Mouse (Mus musculus) limb, embryonic 14.5 days (tissue): Measurements from ENCODE around the gene Cgrrf1. TPM values are rescaled to one million over a fixed set of nuclear protein-coding genes. Genes with fewer than 3 reads are reported as not detected.

ENCODE experiments used
- ATAC-seq: fragments of 200-750 bp; cut with Nextera tagmentation; 2 replicates; pipeline ENCODE4 v1.8.0; 2017; ENCODE audit warnings: low read depth, moderate number of reproducible peaks, moderate TSS enrichment; ENCODE audit not compliant: low FRiP score
- DNase-seq: peaks from one replicate; pipeline ENCODE4 v3.0.0-alpha.2; 2015; ENCODE audit warnings: low spot score
- H3K27ac ChIP-seq: fragments of 300-500 bp; sonication (generic); replicated peaks from 2 replicates; pipeline ENCODE4 v1.5.1; 2014; ENCODE audit warnings: low read depth, mild to moderate bottlenecking, low read length, moderate library complexity, mixed read lengths
- H3K27me3 ChIP-seq: fragments of 300-500 bp; sonication (generic); 2 replicates; pipeline ENCODE4 v1.6.1; 2014; ENCODE audit warnings: low read length, mixed read lengths; ENCODE audit not compliant: control insufficient read depth, insufficient read depth
- H3K36me3 ChIP-seq: fragments of 300-500 bp; sonication (generic); 2 replicates; pipeline ENCODE4 v1.6.1; 2014; ENCODE audit warnings: mild to moderate bottlenecking, low read length, moderate library complexity, mixed read lengths; ENCODE audit not compliant: control insufficient read depth, insufficient read depth
- H3K4me1 ChIP-seq: fragments of 300-500 bp; sonication (generic); 2 replicates; pipeline ENCODE4 v1.6.1; 2014; ENCODE audit warnings: antibody characterized with exemption, low read length, mixed read lengths; ENCODE audit not compliant: control insufficient read depth, insufficient read depth
- H3K4me2 ChIP-seq: fragments of 300-500 bp; sonication (generic); replicated peaks from 2 replicates; pipeline ENCODE4 v1.6.1; 2014; ENCODE audit warnings: low read depth, mild to moderate bottlenecking, low read length, moderate library complexity; ENCODE audit not compliant: severe bottlenecking
- H3K4me3 ChIP-seq: fragments of 300-500 bp; sonication (generic); replicated peaks from 2 replicates; pipeline ENCODE4 v1.5.1; 2014; ENCODE audit warnings: low read length
- H3K9ac ChIP-seq: fragments of 300-500 bp; sonication (generic); 2 replicates; pipeline ENCODE4 v1.6.1; 2014; ENCODE audit warnings: mild to moderate bottlenecking, low read depth, low read length, moderate library complexity; ENCODE audit not compliant: severe bottlenecking
- H3K9me3 ChIP-seq: fragments of 300-500 bp; sonication (generic); 2 replicates; pipeline ENCODE4 v1.6.1; 2016; ENCODE audit warnings: low read length; ENCODE audit not compliant: control insufficient read depth
- POLR2A ChIP-seq: fragments of 200-500 bp; IDR thresholded peaks from 2 replicates; pipeline ENCODE4 v1.8.0; 2012; ENCODE audit warnings: inconsistent platforms, mild to moderate bottlenecking, moderate library complexity, borderline replicate concordance; ENCODE audit not compliant: insufficient read depth, insufficient read length; ENCODE audit errors: extremely low read depth
- WGBS: fragments of 180-500 bp; shearing (Covaris S2); extraction: QIAGEN DNeasy Blood & Tissue Kit; methylation state at CpG from one replicate; pipeline ENCODE4 v1.1.7; 2014; 5-methylcytosine and 5-hydroxymethylcytosine counted together
- polyA plus RNA-seq, 2 experiments: library from polyadenylated mRNA; depleted of rRNA in 1 of 2; stranded (reverse) in 1 of 2; unstranded in 1 of 2; fragments of >200 nt; fragmentation: Nextera tagmentation in 1 of 2; extraction: Ambion mirVana in 1 of 2; gene quantifications; 2 replicates each; pipeline versions ENCODE4 v1.2.1 to v1.2.3; 2012 to 2014

Gene Cgrrf1
- polyA plus RNA-seq, 2 experiments = 19.5 to 26.7 TPM

DNA sequence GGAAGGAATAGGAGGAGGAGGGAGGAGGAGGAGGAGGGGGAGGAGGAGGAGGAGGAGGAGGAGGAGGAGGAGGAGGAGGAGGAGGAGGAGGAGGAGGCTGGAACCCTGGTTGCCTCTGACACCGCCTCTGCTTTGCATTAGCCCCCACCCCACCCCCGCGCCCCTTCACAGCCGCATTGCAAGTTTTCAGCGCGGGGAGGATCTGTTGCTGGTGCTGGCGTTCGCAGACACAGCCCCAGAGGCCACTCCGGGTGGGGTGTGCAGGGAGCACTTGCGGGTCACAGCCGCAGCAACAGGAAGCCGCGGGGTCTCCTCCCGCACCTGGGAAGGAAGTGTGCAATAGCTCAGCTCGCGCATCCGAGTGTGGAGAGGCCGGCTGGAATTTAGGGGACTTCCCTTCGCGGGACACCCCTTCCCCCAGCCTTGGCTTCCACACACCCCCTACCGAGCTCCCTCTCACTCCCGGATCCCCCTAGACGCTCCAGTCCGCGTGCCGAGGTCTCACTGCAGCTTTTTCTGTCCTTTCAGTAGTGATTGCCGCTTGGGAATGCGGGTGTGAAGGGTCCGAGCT is 52.0 kb downstream of the Cgrrf1 start:
- DNase-seq (peak; percentile 71), ATAC-seq (peak; percentile 35)
- Histone ChIP-seq H3K4me3 (peak overlapping the region; percentile 81), H3K9ac (peak overlapping the region; percentile 94), H3K36me3 (peaks cover 7% of the 10 kb centered on the region; the same call in 1 of the 2 replicates), H3K27me3 (no peaks in the 10 kb centered on the region), H3K27ac (peak overlapping the region; percentile 96), H3K9me3 (no peaks in the 10 kb centered on the region), H3K4me1 (peaks cover 19% of the 10 kb centered on the region), H3K4me2 (peak overlapping the region; percentile 92)
- TF ChIP-seq POLR2A = no peak
- 0% methylated on average over 27 of the region's 29 CpGs for WGBS

GRCm38 (mm10) chr14:46884701-46885428 is 52.9 kb downstream of the Cgrrf1 start:
- ATAC-seq = peak; percentile 38
- Histone ChIP-seq H3K9ac (peak overlapping the region; percentile 94), H3K27ac (peak overlapping the region; percentile 87), H3K27me3 (no peaks in the 10 kb centered on the region), H3K36me3 (peaks cover 16% of the 10 kb centered on the region), H3K4me3 (peak overlapping the region; percentile 81), H3K4me2 (peak overlapping the region; percentile 92), H3K9me3 (no peaks in the 10 kb centered on the region), H3K4me1 (peaks cover 19% of the 10 kb centered on the region)
- peak; percentile 60; the same call in 1 of the 2 replicates for TF ChIP-seq POLR2A
- under 1% methylated on average over 47 of the region's 52 CpGs for WGBS
- DNase-seq = peak; percentile 58

DNA sequence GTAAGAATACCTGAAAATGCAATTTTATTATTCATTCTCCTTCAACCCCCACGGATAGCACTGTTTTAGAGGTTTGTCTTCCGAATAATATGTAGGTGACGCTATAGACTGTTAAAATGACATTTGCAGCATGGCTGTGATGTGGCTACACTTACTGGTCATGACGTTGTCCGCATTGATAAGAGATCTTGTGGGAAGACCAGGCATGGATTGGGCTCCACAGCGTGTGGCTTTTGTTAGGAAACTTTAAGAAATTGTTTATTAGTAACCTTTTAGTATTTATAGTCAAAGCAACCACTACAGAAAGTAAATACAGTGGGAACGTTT is 53.5 kb downstream of the Cgrrf1 start:
- Histone ChIP-seq H3K4me2 (peak overlapping the region; percentile 92), H3K27me3 (no peaks in the 10 kb centered on the region), H3K4me1 (peaks cover 19% of the 10 kb centered on the region), H3K9me3 (no peaks in the 10 kb centered on the region), H3K9ac (peak overlapping the region; percentile 94), H3K27ac (peak overlapping the region; percentile 87), H3K4me3 (peak overlapping the region; percentile 81), H3K36me3 (peaks cover 16% of the 10 kb centered on the region)
- DNase-seq (peak; percentile 36), ATAC-seq (no peak)
- no peak for TF ChIP-seq POLR2A
- WGBS = 2% methylated on average over 7 of the region's 7 CpGs

DNA sequence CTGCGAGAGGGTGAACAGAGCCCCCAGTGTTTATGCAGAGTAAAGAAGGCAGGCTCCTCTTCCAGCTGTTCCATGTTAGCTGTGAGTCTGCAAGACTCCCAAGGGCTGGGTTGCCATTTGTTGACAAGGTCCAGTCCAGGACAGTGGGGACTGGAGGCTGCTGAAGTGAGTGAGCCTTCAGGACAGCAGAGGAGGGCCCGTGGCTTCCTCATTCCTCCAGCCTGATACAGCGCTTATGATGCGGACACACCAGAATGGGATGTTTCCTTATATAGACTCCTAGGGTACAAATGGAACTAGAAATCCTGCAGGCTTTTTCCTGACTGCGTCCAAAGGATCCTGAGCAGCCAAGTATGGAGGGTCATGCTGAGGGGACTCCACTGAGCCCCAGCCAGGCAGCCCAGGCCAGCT is 54.0 kb downstream of the Cgrrf1 start:
- H3K27me3 ChIP-seq = no peaks in the 10 kb centered on the region
- 27% methylated on average over 5 of the region's 5 CpGs for WGBS
- H3K36me3 ChIP-seq = peaks cover 16% of the 10 kb centered on the region
- peaks cover 19% of the 10 kb centered on the region for H3K4me1 ChIP-seq
- H3K27ac ChIP-seq = peak overlapping the region; percentile 87
- DNase-seq (no peak), ATAC-seq (no peak)
- TF ChIP-seq POLR2A = no peak
- peak overlapping the region; percentile 81 for H3K4me3 ChIP-seq
- no peaks in the 10 kb centered on the region for H3K9me3 ChIP-seq
- H3K4me2 ChIP-seq = peak overlapping the region; percentile 92
- H3K9ac ChIP-seq = peak overlapping the region; percentile 94

- 84% methylated on average over 4 of the region's 4 CpGs for WGBS
- peaks cover 17% of the 10 kb centered on the region for H3K4me1 ChIP-seq
- DNase-seq (no peak), ATAC-seq (no peak)
- H3K27me3 ChIP-seq = no peaks in the 10 kb centered on the region
- H3K9ac ChIP-seq = no peak overlapping the region
- H3K4me3 ChIP-seq = no peak overlapping the region
- no peak for TF ChIP-seq POLR2A
- peaks cover 19% of the 10 kb centered on the region for H3K36me3 ChIP-seq
- no peak overlapping the region for H3K4me2 ChIP-seq
- no peaks in the 10 kb centered on the region for H3K9me3 ChIP-seq
- no peak overlapping the region for H3K27ac ChIP-seq
These were observed 57.2 kb downstream of the Cgrrf1 start for GRCm38 (mm10) chr14:46889096-46889495.
